Mouse (Mus musculus): Measurements from ENCODE around the gene Gm20661.

DNA sequence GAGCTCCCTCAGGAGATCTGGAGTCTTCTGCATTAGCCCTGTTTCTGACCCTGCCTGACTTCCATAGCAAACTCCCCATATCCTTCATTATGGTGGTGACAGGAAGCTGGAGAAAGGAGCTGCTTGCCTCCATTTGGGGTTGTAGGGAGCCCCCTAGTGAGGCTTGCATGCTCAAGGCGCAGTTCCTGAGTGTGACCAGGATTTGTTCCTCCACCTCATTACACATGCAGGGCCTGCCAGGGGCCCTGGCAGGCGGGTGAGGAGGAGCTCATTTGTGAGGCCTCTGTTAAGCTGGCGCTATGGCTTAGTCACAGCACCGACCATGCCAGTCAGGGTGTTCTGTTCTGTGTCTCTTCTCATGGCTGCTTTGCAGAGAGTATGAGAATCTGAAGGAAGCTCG, 21.0 kb upstream of the Gm20661 start:
- no peak for TF ChIP-seq CTCF (IDR thresholded peaks at IDR 0.05; ENCODE audit: borderline replicate concordance, insufficient read depth, low read depth, low read length)
- TF ChIP-seq POLR2A (IDR thresholded peaks at IDR 0.05; ENCODE audit: borderline replicate concordance, insufficient read depth, low read length) = no peak

Measured in cerebellum, adult 2 months (tissue).